Mouse (Mus musculus): Measurements from ENCODE around the gene Spred2.

GRCm38 (mm10) chr11:20066106-20066505, 141.9 kb downstream of the Spred2 start:
- TF ChIP-seq CTCF (IDR thresholded peaks at IDR 0.05; ENCODE audit: insufficient read depth, low read length) (no peak), POLR2A (IDR thresholded peaks at IDR 0.05; ENCODE audit: borderline replicate concordance, extremely low read depth, low read depth, low read length) (no peak)
